Mouse (Mus musculus) cortical plate, adult 2 months (tissue): ENCODE measurements around the gene Rad51b. TPM values are rescaled to one million over a fixed set of nuclear protein-coding genes. Genes with fewer than 3 reads are reported as not detected.

ENCODE experiments used
- H3K27ac ChIP-seq: fragments of 200-500 bp; 2 replicates; pipeline ENCODE4 v1.5.1; 2012; ENCODE audit warnings: low read length, control low read depth, inconsistent platforms; ENCODE audit not compliant: insufficient read depth
- H3K4me1 ChIP-seq: fragments of 200-500 bp; 2 replicates; pipeline ENCODE4 v1.6.1; 2011; ENCODE audit warnings: low read length; ENCODE audit not compliant: control insufficient read depth, insufficient read depth
- H3K4me3 ChIP-seq: fragments of 200-500 bp; 2 replicates; pipeline ENCODE4 v1.5.1; 2011; ENCODE audit warnings: mild to moderate bottlenecking, low read length, control low read depth; ENCODE audit not compliant: insufficient read depth
- CTCF ChIP-seq: fragments of 200-500 bp; IDR thresholded peaks from 2 replicates; pipeline ENCODE4 v1.5.1; 2011; ENCODE audit warnings: mild to moderate bottlenecking, control low read depth, low read length; ENCODE audit not compliant: insufficient read depth; ENCODE audit errors: extremely low read depth
- POLR2A ChIP-seq: fragments of 200-500 bp; IDR thresholded peaks from 2 replicates; pipeline ENCODE4 v1.6.1; 2011; ENCODE audit warnings: mild to moderate bottlenecking, low read length, control low read depth; ENCODE audit not compliant: insufficient read depth; ENCODE audit errors: extremely low read depth
- polyA plus RNA-seq: library from polyadenylated mRNA; depleted of rRNA; stranded (reverse); fragments of >200 nt; gene quantifications from 2 replicates; pipeline ENCODE4 v1.2.3, GENCODE M21; 2012

Gene Rad51b
- polyA plus RNA-seq, 1 experiment, result 0.17 TPM

- Histone ChIP-seq H3K4me1 (peaks cover 2% of the 10 kb centered on the region; the same call in 1 of the 2 replicates), H3K4me3 (no peak overlapping the region), H3K27ac (no peak overlapping the region)
- TF ChIP-seq CTCF, result no peak
- TF ChIP-seq POLR2A, result no peak
These were observed 387.3 kb downstream of the Rad51b start for GRCm38 (mm10) chr12:79684338-79684737.

- TF ChIP-seq CTCF, result no peak
- TF ChIP-seq POLR2A, result no peak
- Histone ChIP-seq H3K4me1 (no peaks in the 10 kb centered on the region), H3K4me3 (no peak overlapping the region), H3K27ac (no peak overlapping the region)
These were observed 389.7 kb downstream of the Rad51b start for GRCm38 (mm10) chr12:79686594-79687325.

GRCm38 (mm10) chr12:79687683-79688386 lies 390.8 kb downstream of the Rad51b start:
- Histone ChIP-seq H3K27ac (no peak overlapping the region), H3K4me3 (no peak overlapping the region), H3K4me1 (no peaks in the 10 kb centered on the region)
- TF ChIP-seq CTCF (no peak), POLR2A (no peak)

- no peaks in the 10 kb centered on the region for H3K4me1 ChIP-seq
- no peak for TF ChIP-seq CTCF
- TF ChIP-seq POLR2A, result no peak
- H3K27ac ChIP-seq, result no peak overlapping the region
- no peak overlapping the region for H3K4me3 ChIP-seq
These were observed 392.2 kb downstream of the Rad51b start for GRCm38 (mm10) chr12:79689299-79689698.

- no peak overlapping the region for H3K4me3 ChIP-seq
- no peaks in the 10 kb centered on the region for H3K4me1 ChIP-seq
- no peak overlapping the region for H3K27ac ChIP-seq
- TF ChIP-seq POLR2A (no peak), CTCF (no peak)
These were observed 395.1 kb downstream of the Rad51b start for GRCm38 (mm10) chr12:79691929-79692862.

- H3K27ac ChIP-seq, result no peak overlapping the region
These were observed 398.9 kb downstream of the Rad51b start for GRCm38 (mm10) chr12:79695832-79696434.

GRCm38 (mm10) chr12:79703555-79703954 lies 406.5 kb downstream of the Rad51b start:
- TF ChIP-seq CTCF, result no peak
- TF ChIP-seq POLR2A, result no peak
- Histone ChIP-seq H3K4me3 (no peak overlapping the region), H3K27ac (no peak overlapping the region), H3K4me1 (peaks cover 5% of the 10 kb centered on the region)

More at GRCm38 (mm10) chr12:79695832-79696434, 398.9 kb downstream of the Rad51b start:
- TF ChIP-seq POLR2A (no peak), CTCF (no peak)
- H3K4me1 ChIP-seq, result no peaks in the 10 kb centered on the region
- H3K4me3 ChIP-seq, result no peak overlapping the region

- H3K4me1 ChIP-seq, result peaks cover 5% of the 10 kb centered on the region
- TF ChIP-seq CTCF, result no peak
- no peak for TF ChIP-seq POLR2A
- no peak overlapping the region for H3K27ac ChIP-seq
- no peak overlapping the region for H3K4me3 ChIP-seq
These were observed 408.6 kb downstream of the Rad51b start for GRCm38 (mm10) chr12:79705501-79706266.
